Mouse (Mus musculus): Measurements from ENCODE around the gene Ptcd1.

- TF ChIP-seq IRF4 (IDR thresholded peaks at IDR 0.05; ENCODE audit: low read depth, low read length) (no peak), MEF2A (IDR thresholded peaks at IDR 0.05; ENCODE audit: borderline replicate concordance, low read depth, low read length) (no peak), POLR2A (IDR thresholded peaks at IDR 0.05; ENCODE audit: low read depth, low read length) (no peak)
Measured at GRCm38 (mm10) chr5:145164710-145165109, 2.2 kb downstream of the Ptcd1 start.

All from CH12.LX (cell line).